Mouse (Mus musculus) CD4-positive, CD25-positive, alpha-beta regulatory T cell, adult 4 months (primary cell): ENCODE data around the gene Gm10570. TPM values are rescaled to one million over a fixed set of nuclear protein-coding genes. Genes with fewer than 3 reads are reported as not detected.
A peak's percentile ranks its signal among the peaks of the same experiment; 100 is the strongest.

Source experiments
- ATAC-seq: one replicate; pipeline ENCODE4 v1.8.0; 2017
- polyA plus RNA-seq, 2 experiments: library from polyadenylated mRNA; unstranded; fragments of 100-300 nt; shearing (Covaris generic); gene quantifications; one replicate each; pipeline ENCODE4 v1.2.1; 2017

Gm10570 gene
- not detected for polyA plus RNA-seq

GRCm38 (mm10) chr4:130308231-130309081 lies at the start of gene Gm10570, which contains the start of gene Fabp3:
Gm10570 (minus strand) TSS chr4:130308674.
Fabp3 (plus strand) TSS chr4:130308595.
- ATAC-seq = no peak

- ATAC-seq = no peak
Observed at GRCm38 (mm10) chr4:130357946-130358345, 49.5 kb upstream of the Gm10570 start.

GRCm38 (mm10) chr4:130352588-130352987 lies 44.1 kb upstream of the Gm10570 start:
- ATAC-seq = no peak

- no peak for ATAC-seq
Observed at GRCm38 (mm10) chr4:130350690-130351422, 42.4 kb upstream of the Gm10570 start.

GRCm38 (mm10) chr4:130349666-130350065 lies 41.2 kb upstream of the Gm10570 start:
- ATAC-seq = no peak

GRCm38 (mm10) chr4:130341691-130342090 lies 33.2 kb upstream of the Gm10570 start:
- ATAC-seq = peak; percentile 57

GRCm38 (mm10) chr4:130335867-130336266 lies 27.4 kb upstream of the Gm10570 start:
- no peak for ATAC-seq

GRCm38 (mm10) chr4:130327366-130327765 lies 18.9 kb upstream of the Gm10570 start:
- no peak for ATAC-seq

GRCm38 (mm10) chr4:130325446-130325845 lies 17.0 kb upstream of the Gm10570 start:
- no peak for ATAC-seq

- no peak for ATAC-seq
Observed at GRCm38 (mm10) chr4:130323607-130324006, 15.1 kb upstream of the Gm10570 start.

- ATAC-seq = no peak
Observed at GRCm38 (mm10) chr4:130323165-130323564, 14.7 kb upstream of the Gm10570 start.

- ATAC-seq = no peak
Observed at GRCm38 (mm10) chr4:130322567-130322966, 14.1 kb upstream of the Gm10570 start.

GRCm38 (mm10) chr4:130321640-130322039 lies 13.2 kb upstream of the Gm10570 start:
- no peak for ATAC-seq

GRCm38 (mm10) chr4:130319564-130319963 lies 11.1 kb upstream of the Gm10570 start:
- ATAC-seq = no peak

GRCm38 (mm10) chr4:130318122-130318521 lies 9.6 kb upstream of the Gm10570 start:
- no peak for ATAC-seq

GRCm38 (mm10) chr4:130316691-130317090 lies 8.2 kb upstream of the Gm10570 start:
- no peak for ATAC-seq

GRCm38 (mm10) chr4:130315771-130316527 lies 7.5 kb upstream of the Gm10570 start:
- ATAC-seq = no peak

- ATAC-seq = no peak
Observed at GRCm38 (mm10) chr4:130313552-130313951, 5.1 kb upstream of the Gm10570 start.

- no peak for ATAC-seq
Observed at GRCm38 (mm10) chr4:130312526-130312925, 4.1 kb upstream of the Gm10570 start.

- ATAC-seq = no peak
Observed at GRCm38 (mm10) chr4:130309254-130309653, 780 bp upstream of the Gm10570 start.

- ATAC-seq = no peak
Observed at GRCm38 (mm10) chr4:130307851-130308230, 633 bp downstream of the Gm10570 start.

- ATAC-seq = no peak
Observed at GRCm38 (mm10) chr4:130306796-130307630, 1.5 kb downstream of the Gm10570 start.
